Mouse (Mus musculus) MEL (cell line): Measurements from ENCODE around the gene Igfbp3.

Experiments
- CTCF ChIP-seq, 3 experiments: IDR thresholded peaks in 2 of 3; conservative IDR thresholded peaks in 1 of 3; 2 replicates each; pipeline ENCODE4 v1.5.1; 2011 to 2012; ENCODE audit warnings: low read length in 3 of 3, low read depth in 2 of 3, mild to moderate bottlenecking in 2 of 3, improper control_type of control experiment in 1 of 3, inconsistent platforms in 1 of 3, mixed read lengths in 1 of 3, moderate library complexity in 1 of 3; ENCODE audit not compliant: control insufficient read depth in 1 of 3, insufficient read depth in 1 of 3, poor library complexity in 1 of 3, severe bottlenecking in 1 of 3
- GABPA ChIP-seq: IDR thresholded peaks from 2 replicates; pipeline ENCODE4 v1.6.1; 2012; ENCODE audit warnings: low read depth, mild to moderate bottlenecking, inconsistent platforms, low read length, improper control_type of control experiment, moderate library complexity
- POLR2A ChIP-seq, 2 experiments: IDR thresholded peaks; 2 replicates each; pipeline ENCODE4 v1.6.1; 2011 to 2012; ENCODE audit warnings: low read length in 2 of 2, mild to moderate bottlenecking in 2 of 2, control low read depth in 1 of 2, improper control_type of control experiment in 1 of 2, low read depth in 1 of 2, moderate library complexity in 1 of 2; ENCODE audit not compliant: control insufficient read depth in 1 of 2, insufficient read depth in 1 of 2, poor library complexity in 1 of 2
- USF1 ChIP-seq: IDR thresholded peaks from 2 replicates; pipeline ENCODE4 v1.6.1; 2014; ENCODE audit warnings: low read depth, mild to moderate bottlenecking, inconsistent platforms, low read length, improper control_type of control experiment, moderate library complexity

DNA sequence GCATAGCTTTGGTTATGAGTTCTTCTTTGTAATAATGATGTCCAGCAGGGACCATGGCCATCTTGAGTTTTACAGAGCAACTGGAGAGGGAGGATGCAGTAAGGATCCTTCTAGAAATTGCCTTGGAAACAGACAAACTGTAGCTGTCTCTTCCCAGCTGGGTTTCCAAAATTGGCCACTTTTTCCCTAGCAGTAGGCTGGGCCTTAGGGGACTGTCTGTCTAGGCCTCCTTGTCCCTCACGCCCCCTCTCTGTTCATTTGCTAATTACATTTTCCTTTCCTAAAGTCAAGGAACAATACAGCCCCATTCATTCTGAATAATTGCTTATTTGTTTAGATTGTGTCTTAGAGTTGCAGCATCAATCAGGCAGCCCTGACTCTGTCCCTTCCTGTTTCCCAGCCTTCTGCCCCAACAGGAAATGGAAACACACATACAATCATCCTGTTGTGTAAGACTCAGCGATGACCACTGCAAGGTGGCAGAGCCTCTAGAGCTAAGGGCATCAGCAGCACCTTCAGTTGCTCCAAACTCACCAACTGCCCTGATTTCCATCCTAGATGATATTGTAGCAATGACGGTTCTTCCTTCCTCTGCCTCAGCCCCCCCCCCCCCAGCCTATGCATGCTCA, 21.4 kb upstream of the Igfbp3 start:
- TF ChIP-seq GABPA (no peak), CTCF (IDR thresholded peaks at IDR 0.05 in 2 of 3, conservative IDR thresholded peaks at IDR 0.05 in 1 of 3; ENCODE audit: control insufficient read depth in 1 of 3, insufficient read depth in 1 of 3, low read depth in 2 of 3, low read length in 3 of 3, poor library complexity in 1 of 3, severe bottlenecking in 1 of 3) (no peak), POLR2A (IDR thresholded peaks at IDR 0.05; ENCODE audit: control insufficient read depth in 1 of 2, insufficient read depth in 1 of 2, low read depth in 1 of 2, low read length in 2 of 2, poor library complexity in 1 of 2) (no peak), USF1 (no peak)
